ENCODE assay signal across 8 mouse cellular contexts in the genomic region with DNA sequence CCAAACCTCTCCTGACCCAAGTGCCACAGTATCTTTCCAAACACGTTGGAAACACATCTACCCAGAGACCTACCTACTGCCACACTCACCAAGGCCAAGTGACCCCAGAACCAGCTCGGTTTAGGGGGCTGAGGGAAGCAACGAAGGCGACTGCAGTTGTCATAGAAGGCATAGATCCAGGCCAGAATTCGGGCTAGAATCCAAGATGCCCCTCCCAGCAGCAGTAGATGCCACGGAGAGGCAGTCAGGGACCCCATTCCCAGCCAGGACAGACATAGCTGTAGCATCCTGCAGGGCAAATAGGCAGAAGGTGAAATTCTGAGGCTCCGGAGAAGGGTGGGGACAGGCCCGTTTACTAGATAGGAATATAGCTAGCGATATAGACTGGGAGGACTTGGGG. TPM values are rescaled to one million over a fixed set of nuclear protein-coding genes. Genes with fewer than 3 reads are reported as not detected.
DNase-seq lines count a peak whose midpoint lies in the region; ATAC-seq and TF ChIP-seq lines count a peak whose summit lies in the region.

No protein-coding gene starts in this region.

- no peaks in the 10 kb centered on the region for H3K27me3 ChIP-seq in embryonic facial prominence, embryonic 12.5 days
- H3K27me3 ChIP-seq in hindbrain, postnatal 0 days (ENCODE audit: insufficient read depth, low read length): no peaks in the 10 kb centered on the region

- 66% methylated on average over 9 of the region's 9 CpGs for WGBS in embryonic facial prominence, embryonic 12.5 days
- 63% methylated on average over 9 of the region's 9 CpGs for WGBS in hindbrain, postnatal 0 days

- H3K4me1 ChIP-seq in embryonic facial prominence, embryonic 12.5 days: peaks cover 5% of the 10 kb centered on the region; the same call in 1 of the 2 replicates
- no peaks in the 10 kb centered on the region for H3K4me1 ChIP-seq in hindbrain, postnatal 0 days (ENCODE audit: insufficient read depth, low read length)

- no peak for ATAC-seq in embryonic facial prominence, embryonic 12.5 days (ENCODE audit: insufficient number of reproducible peaks, insufficient read depth, low FRiP score, low TSS enrichment)
- ATAC-seq in hindbrain, postnatal 0 days: peak; percentile 11; the same call in 1 of the 2 replicates
- ATAC-seq in megakaryocyte-erythroid progenitor cell, adult 5-6 weeks (replicated peaks; ENCODE audit: low FRiP score, low TSS enrichment, poor library complexity, severe bottlenecking): peak; percentile 15
- ATAC-seq in monocyte, adult 5-6 weeks (replicated peaks; ENCODE audit: insufficient number of reproducible peaks, low FRiP score, low TSS enrichment, poor library complexity, severe bottlenecking): no peak

- H3K9ac ChIP-seq in embryonic facial prominence, embryonic 12.5 days: peak overlapping the region; percentile 55
- peak overlapping the region; percentile 66 for H3K9ac ChIP-seq in hindbrain, postnatal 0 days (replicated peaks; ENCODE audit: low read length)

- no peak for TF ChIP-seq CTCF in hindbrain, postnatal 0 days (IDR thresholded peaks at IDR 0.05; ENCODE audit: low read depth)

- H3K27ac ChIP-seq in embryonic facial prominence, embryonic 12.5 days: no peak overlapping the region
- H3K27ac ChIP-seq in hindbrain, postnatal 0 days: peak overlapping the region; percentile 77

- H3K36me3 ChIP-seq in embryonic facial prominence, embryonic 12.5 days: no peaks in the 10 kb centered on the region
- H3K36me3 ChIP-seq in hindbrain, postnatal 0 days (ENCODE audit: insufficient read depth, low read length): no peaks in the 10 kb centered on the region

- DNase-seq in kidney, postnatal 14 days: peak; percentile 21
- DNase-seq in kidney, adult 9 months: no peak
- no peak for DNase-seq in hindbrain, postnatal 0 days (ENCODE audit: low spot score)
- no peak for DNase-seq in ovary, postnatal 14 days (ENCODE audit: low spot score)
- no peak for DNase-seq in frontal cortex, postnatal 25 days (ENCODE audit: low spot score in 2 of 2)

- peak overlapping the region; percentile 46 for H3K4me3 ChIP-seq in embryonic facial prominence, embryonic 12.5 days
- H3K4me3 ChIP-seq in hindbrain, postnatal 0 days (ENCODE audit: low read length): peak overlapping the region; percentile 51

- H3K4me2 ChIP-seq in embryonic facial prominence, embryonic 12.5 days (replicated peaks): peak overlapping the region; percentile 74
- peak overlapping the region; percentile 90 for H3K4me2 ChIP-seq in hindbrain, postnatal 0 days (ENCODE audit: low read depth, low read length)

- H3K9me3 ChIP-seq in embryonic facial prominence, embryonic 12.5 days: no peaks in the 10 kb centered on the region
- no peaks in the 10 kb centered on the region for H3K9me3 ChIP-seq in hindbrain, postnatal 0 days (ENCODE audit: low read length)

RNA-seq across cellular contexts. Expression of a gene that starts 0.5 kb away (rescaled TPM):
- polyA plus RNA-seq in embryonic facial prominence, embryonic 12.5 days (2016; fragmentation: Nextera tagmentation; extraction: Ambion mirVana): 8.0 and 8.8 TPM in 2 replicates
- 9.3 and 15.2 TPM in 2 replicates for total RNA-seq in hindbrain, postnatal 0 days (2014; rRNA removed)
- polyA plus RNA-seq in hindbrain, postnatal 0 days (2015; fragmentation: Nextera tagmentation; extraction: Ambion mirVana): 11.1 and 16.0 TPM in 2 replicates
- 14.4 and 19.2 TPM in 2 replicates for total RNA-seq in megakaryocyte-erythroid progenitor cell, adult 5-6 weeks (2014; fragmentation: Nextera tagmentation)
- 2.8 and 5.4 TPM in 2 replicates for total RNA-seq in megakaryocyte-erythroid progenitor cell, adult 5-6 weeks (2017)
- total RNA-seq in monocyte, adult 5-6 weeks (2017): 25.2 to 40.9 TPM (median 37.7 TPM) in 3 replicates

RNA-seq across cellular contexts. Expression of a gene that starts 18.9 kb away (rescaled TPM):
- 12.2 and 12.6 TPM in 2 replicates for polyA plus RNA-seq in embryonic facial prominence, embryonic 12.5 days (2016; fragmentation: Nextera tagmentation; extraction: Ambion mirVana)
- total RNA-seq in hindbrain, postnatal 0 days (2014; rRNA removed): 3.8 and 5.9 TPM in 2 replicates
- 6.4 and 6.5 TPM in 2 replicates for polyA plus RNA-seq in hindbrain, postnatal 0 days (2015; fragmentation: Nextera tagmentation; extraction: Ambion mirVana)
- total RNA-seq in megakaryocyte-erythroid progenitor cell, adult 5-6 weeks (2014; fragmentation: Nextera tagmentation): 13.4 and 16.8 TPM in 2 replicates
- total RNA-seq in megakaryocyte-erythroid progenitor cell, adult 5-6 weeks (2017): 16.5 and 20.0 TPM in 2 replicates
- total RNA-seq in monocyte, adult 5-6 weeks (2017): 26.2 to 29.4 TPM (median 26.4 TPM) in 3 replicates

RNA-seq across cellular contexts. Expression of a gene that starts 29.6 kb away (rescaled TPM):
- not detected in 2 replicates for polyA plus RNA-seq in embryonic facial prominence, embryonic 12.5 days (2016; fragmentation: Nextera tagmentation; extraction: Ambion mirVana)
- 0.78 and 1.3 TPM in 2 replicates for total RNA-seq in hindbrain, postnatal 0 days (2014; rRNA removed)
- polyA plus RNA-seq in hindbrain, postnatal 0 days (2015; fragmentation: Nextera tagmentation; extraction: Ambion mirVana): 0.64 and 0.88 TPM in 2 replicates
- total RNA-seq in megakaryocyte-erythroid progenitor cell, adult 5-6 weeks (2014; fragmentation: Nextera tagmentation): not detected in 2 replicates
- not detected in 2 replicates for total RNA-seq in megakaryocyte-erythroid progenitor cell, adult 5-6 weeks (2017)
- total RNA-seq in monocyte, adult 5-6 weeks (2017): not detected in 3 replicates

RNA-seq across cellular contexts. Expression of a gene that starts 46.2 kb away (rescaled TPM):
- polyA plus RNA-seq in embryonic facial prominence, embryonic 12.5 days (2016; fragmentation: Nextera tagmentation; extraction: Ambion mirVana): 15.9 and 16.1 TPM in 2 replicates
- 8.7 and 9.9 TPM in 2 replicates for total RNA-seq in hindbrain, postnatal 0 days (2014; rRNA removed)
- 10.8 and 11.7 TPM in 2 replicates for polyA plus RNA-seq in hindbrain, postnatal 0 days (2015; fragmentation: Nextera tagmentation; extraction: Ambion mirVana)
- total RNA-seq in megakaryocyte-erythroid progenitor cell, adult 5-6 weeks (2014; fragmentation: Nextera tagmentation): 7.5 and 8.5 TPM in 2 replicates
- 4.1 and 8.3 TPM in 2 replicates for total RNA-seq in megakaryocyte-erythroid progenitor cell, adult 5-6 weeks (2017)
- total RNA-seq in monocyte, adult 5-6 weeks (2017): 14.0 to 27.0 TPM (median 15.5 TPM) in 3 replicates

RNA-seq across cellular contexts. Expression of a gene that starts 55.3 kb away (rescaled TPM):
- polyA plus RNA-seq in embryonic facial prominence, embryonic 12.5 days (2016; fragmentation: Nextera tagmentation; extraction: Ambion mirVana): 8.9 and 9.0 TPM in 2 replicates
- total RNA-seq in hindbrain, postnatal 0 days (2014; rRNA removed): 5.9 and 6.4 TPM in 2 replicates
- polyA plus RNA-seq in hindbrain, postnatal 0 days (2015; fragmentation: Nextera tagmentation; extraction: Ambion mirVana): 4.8 and 5.0 TPM in 2 replicates
- total RNA-seq in megakaryocyte-erythroid progenitor cell, adult 5-6 weeks (2014; fragmentation: Nextera tagmentation): 6.9 and 7.6 TPM in 2 replicates
- 1.1 and 6.5 TPM in 2 replicates for total RNA-seq in megakaryocyte-erythroid progenitor cell, adult 5-6 weeks (2017)
- 6.6 to 8.9 TPM (median 8.6 TPM) in 3 replicates for total RNA-seq in monocyte, adult 5-6 weeks (2017)

Comparison
In these comparisons a context has a peak if more than half of its experiments do, and no peak if none do; other contexts are left out.
1. ATAC-seq: peak in hindbrain, postnatal 0 days (single experiment) and megakaryocyte-erythroid progenitor cell, adult 5-6 weeks (single experiment); none in embryonic facial prominence, embryonic 12.5 days (single experiment) and monocyte, adult 5-6 weeks (single experiment).